Mouse (Mus musculus) thymus, postnatal 4 days (tissue): ENCODE measurements around the gene Cbln3.

Source experiments
- DNase-seq: peaks from one replicate; pipeline ENCODE4 v3.0.0; 2021

The Cbln3 gene

GRCm38 (mm10) chr14:55845506-55846294 lies 38.5 kb downstream of the Cbln3 start:
- no peak for DNase-seq

- DNase-seq, result peak; percentile 42
Observed at GRCm38 (mm10) chr14:55842794-55843193, 41.4 kb downstream of the Cbln3 start.

- peak; percentile 4 for DNase-seq
Observed at GRCm38 (mm10) chr14:55840853-55841366, 43.3 kb downstream of the Cbln3 start.

- no peak for DNase-seq
Observed at GRCm38 (mm10) chr14:55838740-55839139, 45.5 kb downstream of the Cbln3 start.

- no peak for DNase-seq
Observed at GRCm38 (mm10) chr14:55838312-55838711, 45.9 kb downstream of the Cbln3 start.

GRCm38 (mm10) chr14:55834808-55835533 lies 49.2 kb downstream of the Cbln3 start:
- DNase-seq, result no peak

GRCm38 (mm10) chr14:55833126-55833525 lies 51.1 kb downstream of the Cbln3 start:
- no peak for DNase-seq

GRCm38 (mm10) chr14:55830331-55830730 lies 53.9 kb downstream of the Cbln3 start:
- DNase-seq, result peak; percentile 21

GRCm38 (mm10) chr14:55829854-55830253 lies 54.3 kb downstream of the Cbln3 start:
- peak; percentile 5 for DNase-seq
